Mouse (Mus musculus) liver, embryonic 13.5 days (tissue): ENCODE results near the gene Zfp981. TPM values are rescaled to one million over a fixed set of nuclear protein-coding genes. Genes with fewer than 3 reads are reported as not detected.
"Not testable (repeated sequence)": the region's sequence is repeated elsewhere in the genome, so short reads cannot be mapped to it uniquely, and the experiment has no call there.

Source experiments
- ATAC-seq: fragments of 200-750 bp; cut with Nextera tagmentation; 2 replicates; pipeline ENCODE4 v1.8.0; 2017; ENCODE audit warnings: low read depth, mild to moderate bottlenecking, moderate number of reproducible peaks, moderate library complexity
- DNase-seq: peaks from one replicate; pipeline ENCODE4 v3.0.0; 2022
- H3K27ac ChIP-seq: fragments of 300-500 bp; sonication (generic); 2 replicates; pipeline ENCODE4 v1.5.1; 2015; ENCODE audit warnings: moderate library complexity, mild to moderate bottlenecking, inconsistent platforms
- H3K27me3 ChIP-seq: fragments of 300-500 bp; sonication (generic); 2 replicates; pipeline ENCODE4 v1.6.1; 2015; ENCODE audit warnings: mild to moderate bottlenecking, inconsistent platforms
- H3K36me3 ChIP-seq: fragments of 300-500 bp; sonication (generic); 2 replicates; pipeline ENCODE4 v1.6.1; 2015; ENCODE audit warnings: mild to moderate bottlenecking, inconsistent platforms
- H3K4me1 ChIP-seq: fragments of 300-500 bp; sonication (generic); replicated peaks from 2 replicates; pipeline ENCODE4 v1.6.1; 2015; ENCODE audit warnings: inconsistent platforms
- H3K4me2 ChIP-seq: fragments of 300-500 bp; sonication (generic); 2 replicates; pipeline ENCODE4 v1.6.1; 2015; ENCODE audit warnings: inconsistent platforms, mild to moderate bottlenecking, moderate library complexity
- H3K4me3 ChIP-seq: fragments of 300-500 bp; sonication (generic); replicated peaks from 2 replicates; pipeline ENCODE4 v1.5.1; 2015; ENCODE audit warnings: mild to moderate bottlenecking, inconsistent platforms
- H3K9ac ChIP-seq: fragments of 300-500 bp; sonication (generic); 2 replicates; pipeline ENCODE4 v1.6.1; 2015; ENCODE audit warnings: mild to moderate bottlenecking, inconsistent platforms
- H3K9me3 ChIP-seq: fragments of 300-500 bp; sonication (generic); replicated peaks from 2 replicates; pipeline ENCODE4 v1.6.1; 2016; ENCODE audit warnings: inconsistent platforms
- WGBS: fragments of 180-500 bp; shearing (Covaris S2); methylation state at CpG from one replicate; pipeline ENCODE4 v1.1.7; 2015; ENCODE audit not compliant: insufficient replicate concordance; 5-methylcytosine and 5-hydroxymethylcytosine counted together
- polyA plus RNA-seq: library from polyadenylated mRNA; unstranded; fragments of >200 nt; fragmentation: Nextera tagmentation; extraction: Ambion mirVana; gene quantifications from 2 replicates; pipeline ENCODE4 v1.2.1, GENCODE M21; 2015

The Zfp981 gene
- polyA plus RNA-seq, 1 experiment from 2014 or later = 0.07 TPM

DNA sequence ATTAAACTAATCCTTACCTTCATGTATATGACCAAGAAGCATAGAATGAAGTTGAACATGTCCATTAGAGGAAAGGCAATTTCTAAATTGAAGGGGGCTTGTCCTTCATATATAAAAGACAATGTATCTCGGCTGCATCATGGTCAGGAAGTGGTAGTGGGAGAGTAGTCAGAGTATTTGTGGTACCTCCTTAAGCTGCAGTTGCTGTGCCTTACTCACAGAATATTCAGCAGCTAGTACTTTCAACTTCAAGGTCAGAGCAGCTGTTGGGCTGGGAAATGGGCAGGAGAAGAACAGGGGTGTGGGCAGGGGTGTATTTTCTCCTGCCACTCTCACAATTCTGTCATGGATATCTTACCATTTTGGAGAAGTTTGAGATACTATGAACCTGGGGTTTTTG, 15.1 kb upstream of the Zfp981 start:
- H3K4me2 ChIP-seq, ATAC-seq, H3K27ac ChIP-seq, H3K27me3 ChIP-seq, H3K4me1 ChIP-seq, H3K9ac ChIP-seq, H3K4me3 ChIP-seq, H3K36me3 ChIP-seq, DNase-seq: not testable (repeated sequence)
- WGBS = 46% methylated on average over 1 of the region's 1 CpGs
- peaks cover 45% of the 10 kb centered on the region for H3K9me3 ChIP-seq

DNA sequence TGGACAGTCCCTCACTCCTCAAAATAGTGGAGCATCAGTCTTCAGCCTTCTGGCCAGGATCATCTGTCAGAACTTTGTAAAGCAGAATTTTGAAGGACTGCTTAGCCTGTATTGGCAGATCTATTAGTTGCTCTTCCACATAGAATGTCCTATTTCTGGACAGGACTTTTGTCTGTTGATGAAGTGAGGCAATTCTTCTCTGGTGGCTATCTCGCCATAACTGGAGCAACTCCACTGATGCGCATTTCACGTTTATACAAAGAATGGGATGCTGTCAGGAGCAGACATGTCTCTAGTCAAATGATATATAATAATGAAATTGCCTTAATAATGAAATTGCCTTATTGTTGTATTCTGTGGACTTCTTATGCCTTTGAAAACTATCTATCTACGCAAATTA, 12.6 kb upstream of the Zfp981 start:
- DNase-seq, H3K4me1 ChIP-seq, ATAC-seq, H3K9ac ChIP-seq, H3K27me3 ChIP-seq, H3K36me3 ChIP-seq, H3K27ac ChIP-seq, H3K4me3 ChIP-seq, H3K4me2 ChIP-seq: not testable (repeated sequence)
- peaks cover 40% of the 10 kb centered on the region for H3K9me3 ChIP-seq
- WGBS = 60% methylated on average over 4 of the region's 4 CpGs

DNA sequence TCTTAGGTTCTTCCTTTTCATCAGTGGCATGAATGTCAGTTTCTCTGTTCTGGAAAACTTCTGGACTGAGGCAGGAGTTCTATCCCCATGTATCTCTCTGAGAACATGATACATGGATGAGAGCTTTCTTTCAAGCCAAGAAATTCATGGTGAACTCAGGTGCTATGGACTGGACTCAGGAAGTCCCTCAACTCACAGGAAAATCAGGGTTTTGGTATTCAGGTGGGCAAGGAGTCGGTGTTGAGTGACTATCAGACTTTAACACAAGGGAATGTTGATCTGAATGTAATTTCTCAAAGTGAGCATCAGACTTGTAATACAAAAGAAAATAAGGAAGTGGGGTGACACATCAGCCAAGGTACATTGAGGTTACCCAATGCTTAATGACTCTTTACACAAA, 9.8 kb upstream of the Zfp981 start:
- not testable (repeated sequence) for H3K9ac ChIP-seq, ATAC-seq, H3K4me2 ChIP-seq, DNase-seq, H3K4me3 ChIP-seq, H3K27ac ChIP-seq, H3K27me3 ChIP-seq, H3K4me1 ChIP-seq, H3K36me3 ChIP-seq
- 53% methylated on average over 1 of the region's 1 CpGs for WGBS
- peaks cover 27% of the 10 kb centered on the region for H3K9me3 ChIP-seq

DNA sequence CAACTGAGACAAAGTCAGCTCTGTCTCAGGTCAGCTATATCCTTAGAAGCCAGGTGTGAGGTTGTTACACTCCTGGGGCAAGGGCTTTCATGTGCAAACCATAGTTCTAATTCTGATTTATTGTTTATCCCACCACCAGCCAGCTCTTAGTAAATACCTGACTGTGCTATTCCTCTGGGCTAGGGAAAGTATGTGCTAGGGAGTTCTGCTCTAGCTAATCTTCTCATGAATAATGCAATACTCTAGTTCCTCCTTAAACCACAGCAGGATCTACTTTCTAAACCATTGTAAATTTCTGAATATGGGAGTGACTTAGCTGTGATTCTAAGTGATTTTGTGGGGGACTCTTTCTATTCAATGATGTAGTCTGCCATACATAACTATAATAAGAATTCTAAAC, 9.4 kb upstream of the Zfp981 start:
- no peak overlapping the region for H3K4me2 ChIP-seq
- H3K9ac ChIP-seq = no peak overlapping the region
- no peak for DNase-seq
- ATAC-seq = no peak
- no peaks in the 10 kb centered on the region for H3K4me1 ChIP-seq
- H3K27ac ChIP-seq = no peak overlapping the region
- H3K27me3 ChIP-seq = no peaks in the 10 kb centered on the region
- H3K4me3 ChIP-seq = no peak overlapping the region
- no peaks in the 10 kb centered on the region for H3K36me3 ChIP-seq
- peaks cover 29% of the 10 kb centered on the region for H3K9me3 ChIP-seq

DNA sequence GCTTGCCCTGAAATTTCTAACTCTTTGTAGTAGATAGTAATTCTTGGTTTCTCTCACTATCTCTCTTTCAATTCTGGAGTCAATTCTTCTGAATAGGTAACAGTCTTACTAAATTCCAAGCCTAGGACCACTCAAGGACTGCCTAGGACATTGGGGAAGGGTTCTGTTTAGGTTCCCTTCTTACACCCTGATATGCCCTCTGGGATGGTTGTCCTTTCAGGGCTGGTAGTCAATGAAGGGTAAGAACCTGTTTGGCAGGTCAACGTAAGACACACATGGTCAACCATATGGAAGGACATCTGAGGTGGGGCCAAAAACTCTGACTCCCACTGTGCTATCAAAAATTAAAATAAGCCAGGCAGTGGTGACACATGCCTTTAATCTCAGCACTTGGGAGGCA, 9.0 kb upstream of the Zfp981 start:
- Histone ChIP-seq H3K4me1 (no peaks in the 10 kb centered on the region), H3K4me2 (no peak overlapping the region), H3K4me3 (no peak overlapping the region), H3K36me3 (no peaks in the 10 kb centered on the region), H3K27me3 (no peaks in the 10 kb centered on the region), H3K27ac (no peak overlapping the region), H3K9me3 (peaks cover 33% of the 10 kb centered on the region), H3K9ac (no peak overlapping the region)
- DNase-seq (no peak), ATAC-seq (no peak)
- 37% methylated on average over 1 of the region's 1 CpGs for WGBS

DNA sequence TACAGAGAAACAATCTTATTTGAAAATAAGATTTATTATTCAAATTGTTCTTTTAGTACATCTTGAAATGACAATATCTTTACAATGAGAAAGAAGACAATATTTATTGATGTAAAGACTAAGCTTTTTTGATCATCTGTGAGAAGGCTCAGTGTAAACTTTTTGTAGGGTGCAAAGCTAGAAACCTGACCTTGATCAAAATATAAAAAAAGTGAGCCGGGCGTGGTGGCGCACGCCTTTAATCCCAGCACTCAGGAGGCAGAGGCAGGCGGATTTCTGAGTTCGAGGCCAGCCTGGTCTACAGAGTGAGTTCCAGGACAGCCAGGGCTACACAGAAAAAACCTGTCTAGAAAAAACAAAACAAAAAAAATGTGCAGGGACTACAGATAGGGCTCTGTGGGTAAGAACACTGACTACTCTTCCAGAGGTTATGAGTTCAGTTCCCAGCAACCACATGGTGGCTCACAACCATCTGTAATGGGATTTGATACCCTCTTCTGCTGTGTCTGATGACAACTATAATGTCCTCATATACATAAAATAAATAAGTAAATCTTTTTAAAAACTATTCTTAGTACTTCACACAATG, 8.4 kb upstream of the Zfp981 start:
- H3K36me3 ChIP-seq, H3K9ac ChIP-seq, H3K4me1 ChIP-seq, H3K4me2 ChIP-seq, H3K4me3 ChIP-seq, DNase-seq, H3K27ac ChIP-seq, ATAC-seq, H3K27me3 ChIP-seq: not testable (repeated sequence)
- peaks cover 39% of the 10 kb centered on the region for H3K9me3 ChIP-seq
- WGBS = 69% methylated on average over 6 of the region's 6 CpGs

DNA sequence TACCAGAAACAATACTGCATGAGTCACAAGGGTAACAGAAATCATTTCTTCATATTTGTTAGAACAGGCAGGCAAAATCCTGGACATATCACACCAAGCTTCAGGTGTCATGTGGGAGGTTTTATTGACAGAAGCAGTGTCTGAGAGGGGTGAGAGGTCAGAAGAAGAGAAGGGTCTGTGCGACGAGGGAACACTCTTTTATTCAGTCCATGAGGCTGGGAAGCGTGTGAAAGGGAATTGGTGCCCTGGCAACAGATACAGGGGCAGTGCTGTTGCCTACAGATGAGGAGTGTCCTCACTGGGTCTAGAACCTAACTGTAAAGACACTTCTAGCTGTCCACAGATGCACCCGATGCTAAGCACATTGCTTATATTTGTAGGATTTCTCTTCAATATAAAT, 6.8 kb upstream of the Zfp981 start:
- 52% methylated on average over 4 of the region's 4 CpGs for WGBS
- Histone ChIP-seq H3K9me3 (peaks cover 36% of the 10 kb centered on the region), H3K27ac (no peak overlapping the region), H3K4me1 (no peaks in the 10 kb centered on the region), H3K9ac (no peak overlapping the region), H3K27me3 (no peaks in the 10 kb centered on the region), H3K4me2 (no peak overlapping the region), H3K4me3 (no peak overlapping the region), H3K36me3 (no peaks in the 10 kb centered on the region)
- DNase-seq (no peak), ATAC-seq (no peak)

DNA sequence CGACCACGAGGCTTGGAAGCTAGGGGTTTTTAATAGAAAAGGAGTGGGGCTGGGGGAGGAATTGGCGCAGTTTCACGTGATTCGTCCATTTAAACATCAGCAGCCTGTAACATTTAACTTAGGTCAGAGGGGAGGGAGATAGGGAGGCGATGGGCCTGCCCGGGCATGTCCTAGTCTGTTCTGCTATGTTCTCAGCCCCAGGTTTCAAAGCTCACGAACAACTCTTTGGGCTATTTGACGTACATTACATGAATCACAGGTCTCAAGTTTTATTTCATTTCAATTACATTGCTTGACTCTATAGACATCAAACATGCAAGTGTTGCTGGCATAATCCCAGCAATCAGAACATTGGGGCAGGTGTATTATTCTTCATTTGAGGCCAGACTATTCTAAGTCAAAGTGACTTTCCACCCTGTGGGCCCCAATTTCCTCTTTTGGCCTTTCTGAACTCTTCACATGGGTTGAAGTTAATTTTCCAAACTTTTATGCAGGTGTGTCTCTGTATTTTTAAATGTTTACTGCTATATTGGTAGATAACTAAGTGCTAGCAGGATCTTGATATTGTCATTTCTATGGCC, 4.0 kb upstream of the Zfp981 start:
- not testable (repeated sequence) for H3K27me3 ChIP-seq, DNase-seq, H3K4me2 ChIP-seq, H3K27ac ChIP-seq, H3K4me1 ChIP-seq, H3K4me3 ChIP-seq, ATAC-seq, H3K36me3 ChIP-seq, H3K9ac ChIP-seq
- WGBS = 59% methylated on average over 9 of the region's 9 CpGs
- peaks cover 31% of the 10 kb centered on the region for H3K9me3 ChIP-seq

DNA sequence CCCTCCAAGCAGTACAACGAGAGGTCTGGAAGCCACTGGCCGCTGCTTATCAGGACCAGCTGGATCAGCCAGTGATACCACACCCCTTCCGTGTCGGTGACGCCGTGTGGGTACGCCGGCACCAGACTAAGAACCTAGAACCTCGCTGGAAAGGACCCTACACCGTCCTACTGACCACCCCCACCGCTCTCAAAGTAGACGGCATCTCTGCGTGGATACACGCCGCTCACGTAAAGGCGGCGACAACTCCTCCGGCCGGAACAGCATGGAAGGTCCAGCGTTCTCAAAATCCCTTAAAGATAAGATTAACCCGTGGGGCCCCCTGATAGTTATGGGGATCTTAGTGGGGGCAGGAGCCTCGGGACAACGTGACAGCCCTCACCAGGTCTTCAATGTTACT, 7.2 kb downstream of the Zfp981 start:
- 90% methylated on average over 21 of the region's 24 CpGs for WGBS
- H3K4me3 ChIP-seq, H3K9me3 ChIP-seq, ATAC-seq, H3K4me1 ChIP-seq, DNase-seq, H3K9ac ChIP-seq, H3K4me2 ChIP-seq, H3K27me3 ChIP-seq, H3K36me3 ChIP-seq, H3K27ac ChIP-seq: not testable (repeated sequence)

DNA sequence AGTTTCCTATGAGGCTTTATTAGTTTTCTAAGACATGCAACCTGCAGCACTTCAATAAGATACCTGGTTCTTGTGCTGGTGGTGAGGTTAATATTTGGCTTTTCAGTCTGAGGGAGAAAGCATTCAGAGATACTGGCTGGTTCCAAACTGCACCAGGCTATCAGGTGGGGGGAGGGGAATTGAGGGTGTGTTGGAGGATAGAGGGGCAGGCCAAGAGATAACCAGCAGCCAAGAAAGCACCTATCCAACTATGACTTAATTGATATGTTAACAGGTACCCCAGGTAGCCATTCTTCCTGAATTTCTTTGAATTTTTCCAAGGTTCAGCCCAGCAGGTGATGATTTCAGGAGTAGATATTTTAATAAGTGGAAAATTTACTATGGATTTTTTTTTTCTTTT, 10.0 kb downstream of the Zfp981 start:
- not testable (repeated sequence) for H3K27ac ChIP-seq, H3K36me3 ChIP-seq, DNase-seq, H3K9ac ChIP-seq, H3K4me2 ChIP-seq, H3K4me1 ChIP-seq, ATAC-seq, H3K27me3 ChIP-seq, H3K4me3 ChIP-seq
- peaks cover 12% of the 10 kb centered on the region for H3K9me3 ChIP-seq

DNA sequence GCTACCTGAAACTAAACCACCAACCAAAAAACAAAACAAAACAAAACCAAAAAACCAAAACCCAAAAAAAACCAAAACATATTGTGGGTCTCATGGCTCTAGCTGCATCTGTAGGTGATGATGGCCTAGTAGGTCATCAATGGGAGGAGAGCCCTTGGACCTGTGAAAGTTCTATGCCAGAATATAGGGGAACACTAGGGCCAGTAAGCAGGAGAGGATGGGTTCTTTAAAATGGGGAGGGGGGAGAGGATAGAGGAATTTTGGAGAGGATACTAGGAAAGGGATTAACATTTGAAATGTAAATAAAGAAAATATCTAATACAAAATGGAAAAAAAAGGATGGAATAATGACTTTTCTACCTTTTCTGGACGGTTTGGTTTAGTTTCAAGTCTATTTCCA, 14.6 kb downstream of the Zfp981 start:
- DNase-seq (no peak), ATAC-seq (no peak)
- Histone ChIP-seq H3K27me3 (no peaks in the 10 kb centered on the region), H3K4me1 (no peaks in the 10 kb centered on the region), H3K36me3 (no peaks in the 10 kb centered on the region), H3K9ac (no peak overlapping the region), H3K27ac (no peak overlapping the region), H3K4me3 (no peak overlapping the region), H3K4me2 (no peak overlapping the region), H3K9me3 (peaks cover 17% of the 10 kb centered on the region)
- 32% methylated on average over 1 of the region's 1 CpGs for WGBS

DNA sequence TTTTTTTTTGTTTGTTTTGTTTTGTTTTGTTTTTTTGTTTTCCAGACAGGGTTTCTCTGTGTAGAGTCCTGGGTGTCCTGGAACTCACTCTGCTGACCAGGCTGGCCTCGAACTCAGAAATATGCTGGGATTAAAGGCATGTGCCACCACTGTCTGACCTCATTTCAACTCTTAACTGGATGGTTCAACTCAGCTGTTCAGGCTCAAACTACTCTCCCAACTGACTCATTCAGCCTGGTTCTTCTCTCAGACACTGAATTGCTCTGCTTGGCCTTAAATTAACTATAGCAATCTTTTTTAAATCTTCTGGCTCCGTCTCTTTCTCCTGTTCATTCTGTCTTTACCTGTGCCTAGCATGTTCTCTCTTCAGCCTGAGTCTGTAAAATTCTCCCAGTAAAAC, 15.3 kb downstream of the Zfp981 start:
- H3K27me3 ChIP-seq, H3K36me3 ChIP-seq, H3K4me3 ChIP-seq, H3K4me2 ChIP-seq, H3K9ac ChIP-seq, H3K27ac ChIP-seq, ATAC-seq, H3K4me1 ChIP-seq, DNase-seq: not testable (repeated sequence)
- WGBS = 47% methylated on average over 2 of the region's 2 CpGs
- peaks cover 17% of the 10 kb centered on the region for H3K9me3 ChIP-seq
